Mouse (Mus musculus): ENCODE data around the gene Rcor3. TPM values are rescaled to one million over a fixed set of nuclear protein-coding genes. Genes with fewer than 3 reads are reported as not detected.

Rcor3 gene
- polyA plus RNA-seq, 1 experiment from 2014 or later, result 8.6 TPM

DNA sequence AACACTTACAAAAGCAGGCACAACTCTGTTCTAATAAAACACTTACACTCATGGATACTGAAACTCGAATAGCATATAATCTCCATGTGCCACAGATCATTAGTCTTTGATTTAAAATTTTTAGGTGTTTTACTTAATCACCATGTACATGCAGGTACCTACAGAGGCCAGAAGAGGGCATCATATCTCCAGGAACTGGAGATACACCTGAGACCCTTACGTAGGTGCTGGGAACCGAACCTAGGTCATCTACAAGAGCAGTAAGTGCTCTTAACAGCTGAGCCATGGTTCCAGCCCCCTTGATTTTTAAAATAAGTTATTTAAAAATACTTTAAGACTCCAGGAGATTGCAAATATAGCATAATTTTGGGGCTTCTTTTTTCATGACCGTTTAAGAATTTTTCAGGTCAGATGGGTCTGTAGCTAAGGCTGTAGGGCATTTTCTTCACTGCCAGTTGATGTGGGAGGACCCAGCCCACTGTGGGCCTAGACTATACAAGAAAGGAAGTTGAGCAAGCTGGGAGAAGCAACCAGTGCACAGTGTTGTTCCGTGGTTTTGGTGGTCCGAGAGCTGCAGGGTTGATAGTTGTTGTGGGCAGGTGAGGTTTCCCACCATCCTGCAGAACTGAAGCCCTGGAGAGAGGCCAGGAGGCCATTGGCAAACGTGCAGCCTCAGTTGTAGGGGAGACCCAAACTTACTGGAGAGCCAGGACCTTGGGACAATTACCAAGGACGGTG is 74.5 kb downstream of the Rcor3 start:
- H3K27me3 ChIP-seq (ENCODE audit: control insufficient read depth, insufficient read depth, low read depth, low read length), result no peaks in the 10 kb centered on the region
- H3K36me3 ChIP-seq (ENCODE audit: control insufficient read depth, insufficient read depth), result peaks cover 24% of the 10 kb centered on the region
- peaks cover 5% of the 10 kb centered on the region; the same call in 1 of the 2 replicates for H3K9me3 ChIP-seq (replicated peaks; ENCODE audit: control insufficient read depth, low read length)
- no peak overlapping the region for H3K4me2 ChIP-seq (ENCODE audit: low read depth, low read length)
- H3K4me3 ChIP-seq (ENCODE audit: low read depth, low read length), result no peak overlapping the region
- 72% methylated on average over 8 of the region's 8 CpGs for WGBS (ENCODE audit: insufficient replicate concordance)
- no peaks in the 10 kb centered on the region for H3K4me1 ChIP-seq (ENCODE audit: control insufficient read depth, low read depth, low read length)
- no peak overlapping the region for H3K9ac ChIP-seq (ENCODE audit: low read depth, low read length)
- ATAC-seq (ENCODE audit: low read depth), result no peak
- no peak overlapping the region for H3K27ac ChIP-seq (ENCODE audit: low read length)

DNA sequence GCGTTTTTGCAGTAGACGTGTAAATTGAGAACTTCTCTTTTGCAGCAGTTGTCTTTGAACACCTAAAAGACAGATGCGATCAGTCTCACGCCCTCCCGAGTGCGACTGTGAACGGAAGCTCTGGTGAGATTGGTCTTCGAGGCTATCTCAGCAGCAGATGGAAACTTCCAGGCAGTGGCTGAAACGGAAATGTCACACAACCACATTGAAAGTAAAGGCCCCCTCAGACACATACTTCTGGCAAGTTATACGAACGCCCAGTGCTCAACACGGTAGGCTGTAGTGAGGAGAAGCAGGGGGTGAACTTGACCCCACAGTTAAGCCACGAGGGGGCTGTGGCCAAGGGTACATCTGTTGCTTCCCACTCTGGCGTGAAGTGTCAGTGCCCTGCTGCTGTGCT is 75.2 kb downstream of the Rcor3 start:
- Histone ChIP-seq H3K9me3 (replicated peaks; ENCODE audit: control insufficient read depth, low read length) (peaks cover 5% of the 10 kb centered on the region; the same call in 1 of the 2 replicates), H3K9ac (ENCODE audit: low read depth, low read length) (no peak overlapping the region), H3K27ac (ENCODE audit: low read length) (no peak overlapping the region), H3K4me3 (ENCODE audit: low read depth, low read length) (no peak overlapping the region), H3K4me2 (ENCODE audit: low read depth, low read length) (no peak overlapping the region), H3K36me3 (ENCODE audit: control insufficient read depth, insufficient read depth) (peaks cover 24% of the 10 kb centered on the region), H3K27me3 (ENCODE audit: control insufficient read depth, insufficient read depth, low read depth, low read length) (no peaks in the 10 kb centered on the region), H3K4me1 (ENCODE audit: control insufficient read depth, low read depth, low read length) (no peaks in the 10 kb centered on the region)
- WGBS (ENCODE audit: insufficient replicate concordance), result 71% methylated on average over 14 of the region's 14 CpGs
- no peak for ATAC-seq (ENCODE audit: low read depth)

DNA sequence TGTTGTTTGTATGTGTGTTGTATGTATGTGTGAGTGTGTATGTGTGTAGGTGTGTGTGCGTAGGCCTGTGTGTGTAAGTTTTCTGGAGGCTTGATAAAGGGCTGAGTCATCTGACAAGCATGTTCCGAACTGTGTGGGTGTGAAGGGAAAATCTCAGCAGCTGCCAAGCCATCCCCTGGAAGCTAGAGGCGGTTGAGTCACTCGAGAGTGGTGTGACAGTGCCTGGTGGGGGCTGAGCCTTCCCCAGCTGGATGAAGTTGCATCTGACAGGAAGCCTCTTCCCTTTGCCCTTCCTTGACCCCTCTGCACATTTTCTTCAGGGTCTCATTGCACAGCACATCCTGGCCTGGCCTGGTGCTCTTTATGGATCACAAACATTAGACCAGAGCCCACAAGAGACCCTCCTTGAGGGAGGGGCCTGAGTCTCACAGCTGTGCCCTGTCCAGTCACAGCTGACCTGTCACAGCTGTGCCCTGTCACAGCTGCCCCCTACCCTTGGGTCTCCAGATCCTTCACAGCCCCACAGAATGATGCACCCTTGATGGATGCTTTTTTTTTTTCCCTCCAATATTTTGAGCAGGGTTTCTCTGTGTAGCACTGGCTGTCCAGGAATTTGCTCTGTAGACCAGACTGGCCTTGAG is 76.1 kb downstream of the Rcor3 start:
- H3K27me3 ChIP-seq (ENCODE audit: control insufficient read depth, insufficient read depth, low read depth, low read length), result no peaks in the 10 kb centered on the region
- no peak overlapping the region for H3K9ac ChIP-seq (ENCODE audit: low read depth, low read length)
- H3K4me2 ChIP-seq (ENCODE audit: low read depth, low read length), result no peak overlapping the region
- peaks cover 5% of the 10 kb centered on the region; the same call in 1 of the 2 replicates for H3K9me3 ChIP-seq (replicated peaks; ENCODE audit: control insufficient read depth, low read length)
- 61% methylated on average over 4 of the region's 4 CpGs for WGBS (ENCODE audit: insufficient replicate concordance)
- H3K36me3 ChIP-seq (ENCODE audit: control insufficient read depth, insufficient read depth), result peaks cover 26% of the 10 kb centered on the region
- no peak overlapping the region for H3K4me3 ChIP-seq (ENCODE audit: low read depth, low read length)
- H3K4me1 ChIP-seq (ENCODE audit: control insufficient read depth, low read depth, low read length), result no peaks in the 10 kb centered on the region
- no peak overlapping the region for H3K27ac ChIP-seq (ENCODE audit: low read length)
- ATAC-seq (ENCODE audit: low read depth), result peak; percentile 43

DNA sequence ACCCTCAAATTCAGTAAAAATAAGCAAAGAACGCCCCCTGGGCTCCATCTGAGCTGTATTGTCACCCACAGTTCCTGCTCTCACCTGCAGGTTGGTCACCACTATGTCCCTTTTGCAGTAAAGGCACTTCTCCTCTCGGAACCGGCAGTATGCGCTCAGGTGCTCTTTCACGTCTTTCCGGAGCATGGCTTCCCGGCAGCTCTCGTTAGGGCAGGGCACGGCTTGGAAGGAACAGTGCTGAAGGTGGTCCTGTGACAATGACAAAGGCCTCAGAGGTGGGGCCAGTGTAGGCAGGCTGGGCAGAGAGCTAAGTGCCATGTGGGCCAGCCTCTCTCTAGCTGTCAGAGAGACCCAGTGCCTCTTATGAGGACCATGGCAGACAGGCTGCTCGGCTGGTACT is 79.0 kb downstream of the Rcor3 start:
- peaks cover 11% of the 10 kb centered on the region for H3K36me3 ChIP-seq (ENCODE audit: control insufficient read depth, insufficient read depth)
- no peak overlapping the region for H3K4me2 ChIP-seq (ENCODE audit: low read depth, low read length)
- H3K4me1 ChIP-seq (ENCODE audit: control insufficient read depth, low read depth, low read length), result no peaks in the 10 kb centered on the region
- H3K4me3 ChIP-seq (ENCODE audit: low read depth, low read length), result no peak overlapping the region
- no peak overlapping the region for H3K9ac ChIP-seq (ENCODE audit: low read depth, low read length)
- H3K27ac ChIP-seq (ENCODE audit: low read length), result no peak overlapping the region
- H3K27me3 ChIP-seq (ENCODE audit: control insufficient read depth, insufficient read depth, low read depth, low read length), result no peaks in the 10 kb centered on the region
- 83% methylated on average over 10 of the region's 10 CpGs for WGBS (ENCODE audit: insufficient replicate concordance)
- H3K9me3 ChIP-seq (replicated peaks; ENCODE audit: control insufficient read depth, low read length), result peaks cover 5% of the 10 kb centered on the region; the same call in 1 of the 2 replicates
- no peak for ATAC-seq (ENCODE audit: low read depth)

DNA sequence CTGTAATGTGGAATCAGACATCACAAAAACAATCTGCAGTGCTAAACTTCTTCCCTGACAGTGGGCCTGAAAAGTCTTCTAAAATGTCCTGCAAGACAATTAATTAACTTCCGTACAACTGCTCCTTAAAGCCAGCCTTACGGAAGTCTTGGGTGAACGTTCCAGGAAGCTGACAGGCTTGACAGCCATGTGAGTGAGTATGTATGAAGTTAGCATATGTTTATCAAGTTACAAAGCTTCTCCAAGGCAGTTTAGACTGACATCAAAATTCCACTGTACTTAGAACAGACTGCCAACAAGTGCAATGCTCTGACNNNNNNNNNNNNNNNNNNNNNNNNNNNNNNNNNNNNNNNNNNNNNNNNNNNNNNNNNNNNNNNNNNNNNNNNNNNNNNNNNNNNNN is 84.1 kb downstream of the Rcor3 start:
- Histone ChIP-seq H3K27me3 (ENCODE audit: control insufficient read depth, insufficient read depth, low read depth, low read length) (no peaks in the 10 kb centered on the region), H3K4me3 (ENCODE audit: low read depth, low read length) (no peak overlapping the region), H3K4me1 (ENCODE audit: control insufficient read depth, low read depth, low read length) (no peaks in the 10 kb centered on the region), H3K9me3 (replicated peaks; ENCODE audit: control insufficient read depth, low read length) (no peaks in the 10 kb centered on the region), H3K27ac (ENCODE audit: low read length) (no peak overlapping the region), H3K36me3 (ENCODE audit: control insufficient read depth, insufficient read depth) (peaks cover 3% of the 10 kb centered on the region), H3K4me2 (ENCODE audit: low read depth, low read length) (no peak overlapping the region), H3K9ac (ENCODE audit: low read depth, low read length) (no peak overlapping the region)
- WGBS (ENCODE audit: insufficient replicate concordance), result 75% methylated on average over 3 of the region's 3 CpGs
- no peak for ATAC-seq (ENCODE audit: low read depth)

DNA sequence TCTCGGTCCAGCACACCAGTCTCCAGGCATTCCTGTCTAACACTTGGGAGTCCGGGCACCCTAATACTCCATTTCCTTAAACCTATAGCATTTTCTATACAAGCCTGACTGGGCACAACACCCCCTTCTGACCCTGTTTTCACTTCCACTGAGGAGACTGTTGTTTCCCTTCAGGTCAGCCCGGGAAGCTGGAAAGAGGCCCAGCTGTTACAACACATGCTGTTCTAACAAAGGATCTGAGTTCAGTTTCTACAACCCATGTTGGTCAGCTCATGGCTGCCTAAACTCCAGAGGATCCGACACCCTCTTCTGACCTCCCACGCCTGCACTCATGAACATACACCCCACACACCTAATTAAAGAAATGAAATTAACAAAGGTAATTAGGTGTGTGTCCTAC is 84.9 kb downstream of the Rcor3 start:
- H3K9ac ChIP-seq (ENCODE audit: low read depth, low read length), result no peak overlapping the region
- H3K9me3 ChIP-seq (replicated peaks; ENCODE audit: control insufficient read depth, low read length), result no peaks in the 10 kb centered on the region
- H3K36me3 ChIP-seq (ENCODE audit: control insufficient read depth, insufficient read depth), result peaks cover 3% of the 10 kb centered on the region
- H3K27me3 ChIP-seq (ENCODE audit: control insufficient read depth, insufficient read depth, low read depth, low read length), result no peaks in the 10 kb centered on the region
- H3K4me2 ChIP-seq (ENCODE audit: low read depth, low read length), result no peak overlapping the region
- ATAC-seq (ENCODE audit: low read depth), result no peak
- H3K4me1 ChIP-seq (ENCODE audit: control insufficient read depth, low read depth, low read length), result no peaks in the 10 kb centered on the region
- WGBS (ENCODE audit: insufficient replicate concordance), result 70% methylated on average over 5 of the region's 5 CpGs
- H3K27ac ChIP-seq (ENCODE audit: low read length), result no peak overlapping the region
- H3K4me3 ChIP-seq (ENCODE audit: low read depth, low read length), result no peak overlapping the region

DNA sequence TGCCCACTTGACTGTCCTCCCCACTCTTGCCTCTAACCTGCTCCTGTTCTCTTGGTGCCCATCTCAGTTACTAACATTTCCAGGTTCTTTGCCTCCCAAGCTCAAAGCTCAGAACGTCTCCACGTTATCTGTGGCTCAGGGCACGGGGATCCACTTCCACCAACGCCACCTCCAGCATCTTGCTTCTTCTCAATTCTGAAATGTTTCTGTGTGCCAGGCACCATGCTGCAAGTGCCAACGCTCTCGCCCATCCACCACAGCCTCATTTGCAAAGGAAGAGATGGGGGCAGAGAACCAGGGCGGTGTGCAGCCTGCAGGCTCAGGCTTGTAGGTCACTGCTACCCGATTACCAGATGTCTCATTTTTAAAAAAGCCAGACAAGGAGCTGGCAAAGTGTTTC is 85.4 kb downstream of the Rcor3 start:
- Histone ChIP-seq H3K9me3 (replicated peaks; ENCODE audit: control insufficient read depth, low read length) (no peaks in the 10 kb centered on the region), H3K27ac (ENCODE audit: low read length) (no peak overlapping the region), H3K4me3 (ENCODE audit: low read depth, low read length) (no peak overlapping the region), H3K36me3 (ENCODE audit: control insufficient read depth, insufficient read depth) (peaks cover 3% of the 10 kb centered on the region), H3K4me2 (ENCODE audit: low read depth, low read length) (no peak overlapping the region), H3K9ac (ENCODE audit: low read depth, low read length) (no peak overlapping the region), H3K27me3 (ENCODE audit: control insufficient read depth, insufficient read depth, low read depth, low read length) (no peaks in the 10 kb centered on the region), H3K4me1 (ENCODE audit: control insufficient read depth, low read depth, low read length) (no peaks in the 10 kb centered on the region)
- ATAC-seq (ENCODE audit: low read depth), result no peak
- WGBS (ENCODE audit: insufficient replicate concordance), result 77% methylated on average over 8 of the region's 8 CpGs

Other genes starting within 250 kb of the Rcor3 start
- gene Slc30a1, start 231.3 kb downstream of the Rcor3 start, polyA plus RNA-seq (2015; fragmentation: Nextera tagmentation; extraction: Ambion mirVana), result 0.86 and 1.1 TPM in 2 replicates
- gene Rd3, start 160.7 kb downstream of the Rcor3 start, polyA plus RNA-seq (2015; fragmentation: Nextera tagmentation; extraction: Ambion mirVana), result 0.04 and 0.18 TPM in 2 replicates
- gene Traf5, start 45.5 kb downstream of the Rcor3 start, polyA plus RNA-seq (2015; fragmentation: Nextera tagmentation; extraction: Ambion mirVana), result 4.9 and 5.3 TPM in 2 replicates
- gene Kcnh1, start 52.7 kb upstream of the Rcor3 start, polyA plus RNA-seq (2015; fragmentation: Nextera tagmentation; extraction: Ambion mirVana), result not detected in 2 replicates